Mouse (Mus musculus) limb, embryonic 11.5 days (tissue): ENCODE measurements around the gene Ppil4. TPM values are rescaled to one million over a fixed set of nuclear protein-coding genes. Genes with fewer than 3 reads are reported as not detected.

Source experiments
- ATAC-seq: fragments of 200-750 bp; cut with Nextera tagmentation; 2 replicates; pipeline ENCODE4 v1.8.0; 2017; ENCODE audit warnings: low read depth; ENCODE audit not compliant: insufficient number of reproducible peaks, low FRiP score, low TSS enrichment
- DNase-seq: peaks from one replicate; pipeline ENCODE4 v3.0.0-alpha.2; 2015; ENCODE audit warnings: low spot score
- H3K27ac ChIP-seq: fragments of 300-500 bp; sonication (generic); replicated peaks from 2 replicates; pipeline ENCODE4 v1.5.1; 2014; ENCODE audit warnings: low read depth, mild to moderate bottlenecking, low read length
- H3K27me3 ChIP-seq: fragments of 300-500 bp; sonication (generic); 2 replicates; pipeline ENCODE4 v1.6.1; 2014; ENCODE audit warnings: mild to moderate bottlenecking, low read length, mixed read lengths; ENCODE audit not compliant: control insufficient read depth, insufficient read depth
- H3K36me3 ChIP-seq: fragments of 300-500 bp; sonication (generic); 2 replicates; pipeline ENCODE4 v1.6.1; 2014; ENCODE audit warnings: mild to moderate bottlenecking, low read length, moderate library complexity, mixed read lengths; ENCODE audit not compliant: control insufficient read depth, insufficient read depth
- H3K4me1 ChIP-seq: fragments of 300-500 bp; sonication (generic); 2 replicates; pipeline ENCODE4 v1.6.1; 2014; ENCODE audit warnings: low read length, mixed read lengths; ENCODE audit not compliant: control insufficient read depth, insufficient read depth
- H3K4me2 ChIP-seq: fragments of 300-500 bp; sonication (generic); 2 replicates; pipeline ENCODE4 v1.6.1; 2014; ENCODE audit warnings: low read depth, mild to moderate bottlenecking, moderate library complexity; ENCODE audit not compliant: severe bottlenecking
- H3K4me3 ChIP-seq: fragments of 300-500 bp; sonication (generic); 2 replicates; pipeline ENCODE4 v1.5.1; 2014; ENCODE audit warnings: low read depth, low read length
- H3K9ac ChIP-seq: fragments of 300-500 bp; sonication (generic); 2 replicates; pipeline ENCODE4 v1.6.1; 2014; ENCODE audit warnings: mild to moderate bottlenecking, low read length
- H3K9me3 ChIP-seq: fragments of 300-500 bp; sonication (generic); 2 replicates; pipeline ENCODE4 v1.6.1; 2016; ENCODE audit warnings: low read length; ENCODE audit not compliant: control insufficient read depth
- WGBS: fragments of 180-500 bp; shearing (Covaris S2); extraction: QIAGEN DNeasy Blood & Tissue Kit; methylation state at CpG from one replicate; pipeline ENCODE4 v1.1.7; 2014; 5-methylcytosine and 5-hydroxymethylcytosine counted together
- polyA plus RNA-seq: library from polyadenylated mRNA; unstranded; fragments of >200 nt; fragmentation: Nextera tagmentation; extraction: Ambion mirVana; gene quantifications from 2 replicates; pipeline ENCODE4 v1.2.1, GENCODE M21; 2014

Ppil4 gene
- polyA plus RNA-seq, 1 experiment from 2014 or later: 46.9 TPM

GRCm38 (mm10) chr10:7840353-7840733 lies 47.7 kb downstream of the Ppil4 start:
- Histone ChIP-seq H3K27ac (no peak overlapping the region), H3K4me3 (no peak overlapping the region), H3K4me2 (no peak overlapping the region), H3K9me3 (no peaks in the 10 kb centered on the region), H3K27me3 (no peaks in the 10 kb centered on the region), H3K4me1 (no peaks in the 10 kb centered on the region), H3K36me3 (no peaks in the 10 kb centered on the region), H3K9ac (no peak overlapping the region)
- no peak for ATAC-seq
- DNase-seq: no peak
- 84% methylated on average over 2 of the region's 2 CpGs for WGBS

DNA sequence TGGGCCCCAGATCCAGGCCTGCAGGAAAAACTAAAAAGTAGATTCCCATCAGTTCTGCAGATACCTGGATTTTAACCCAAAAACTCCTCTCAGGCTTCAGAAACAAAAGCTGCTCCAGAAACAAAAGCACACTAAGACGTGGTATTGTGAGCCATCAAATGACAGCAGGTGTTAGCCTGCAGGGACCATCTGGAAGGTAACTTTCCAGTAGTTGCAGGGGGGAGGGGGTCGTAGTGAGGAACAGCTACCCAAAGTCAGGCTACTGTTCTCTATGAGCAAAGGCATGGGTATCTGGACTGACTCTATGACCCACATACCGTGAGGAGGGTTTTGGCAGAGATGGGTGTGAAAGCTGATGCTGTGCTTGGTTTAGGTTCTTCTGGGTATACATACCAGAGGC lies 48.1 kb downstream of the Ppil4 start:
- H3K9me3 ChIP-seq: no peaks in the 10 kb centered on the region
- no peak overlapping the region for H3K9ac ChIP-seq
- DNase-seq (no peak), ATAC-seq (no peak)
- no peaks in the 10 kb centered on the region for H3K4me1 ChIP-seq
- no peaks in the 10 kb centered on the region for H3K27me3 ChIP-seq
- WGBS: 64% methylated on average over 3 of the region's 3 CpGs
- no peak overlapping the region for H3K4me3 ChIP-seq
- H3K4me2 ChIP-seq: no peak overlapping the region
- H3K27ac ChIP-seq: no peak overlapping the region
- no peaks in the 10 kb centered on the region for H3K36me3 ChIP-seq

DNA sequence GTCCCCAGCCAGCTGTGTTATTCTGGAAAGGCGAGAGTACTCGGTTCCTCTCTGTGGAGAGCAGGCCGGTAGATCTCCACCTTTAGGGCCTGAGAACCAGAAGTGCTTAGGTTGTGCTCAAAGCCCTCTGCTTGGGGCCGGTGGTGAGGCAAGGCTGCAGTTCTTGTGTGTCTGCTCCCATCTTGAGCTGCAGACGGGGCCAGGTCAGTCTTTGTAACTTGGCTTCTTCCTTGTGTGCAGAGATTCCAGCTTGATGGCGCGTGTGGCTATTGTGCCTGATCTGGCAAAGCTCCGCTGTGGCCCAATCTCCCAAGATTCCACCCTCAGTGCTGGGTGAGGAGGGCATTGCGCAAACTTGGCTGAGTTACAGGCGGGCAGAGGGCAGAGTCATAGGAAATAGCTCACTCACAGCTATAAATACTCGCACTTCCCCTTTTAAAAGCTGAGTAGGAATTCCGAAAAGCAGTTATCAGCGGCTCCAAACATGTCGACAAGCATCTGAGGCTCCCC lies 48.9 kb downstream of the Ppil4 start:
- no peaks in the 10 kb centered on the region for H3K9me3 ChIP-seq
- H3K4me2 ChIP-seq: no peak overlapping the region
- no peak overlapping the region for H3K9ac ChIP-seq
- H3K36me3 ChIP-seq: no peaks in the 10 kb centered on the region
- H3K27me3 ChIP-seq: no peaks in the 10 kb centered on the region
- WGBS: 68% methylated on average over 14 of the region's 14 CpGs
- DNase-seq (no peak), ATAC-seq (no peak)
- H3K27ac ChIP-seq: no peak overlapping the region
- no peak overlapping the region for H3K4me3 ChIP-seq
- H3K4me1 ChIP-seq: no peaks in the 10 kb centered on the region

- Histone ChIP-seq H3K36me3 (no peaks in the 10 kb centered on the region), H3K4me1 (no peaks in the 10 kb centered on the region), H3K27ac (no peak overlapping the region), H3K27me3 (no peaks in the 10 kb centered on the region), H3K9me3 (no peaks in the 10 kb centered on the region), H3K9ac (no peak overlapping the region), H3K4me2 (no peak overlapping the region), H3K4me3 (no peak overlapping the region)
- WGBS: 84% methylated on average over 4 of the region's 4 CpGs
- DNase-seq (no peak), ATAC-seq (no peak)
These were observed 50.5 kb downstream of the Ppil4 start for GRCm38 (mm10) chr10:7843181-7843580.

GRCm38 (mm10) chr10:7844161-7844560 lies 51.5 kb downstream of the Ppil4 start:
- Histone ChIP-seq H3K4me1 (no peaks in the 10 kb centered on the region), H3K4me3 (no peak overlapping the region), H3K9me3 (no peaks in the 10 kb centered on the region), H3K27me3 (no peaks in the 10 kb centered on the region), H3K36me3 (no peaks in the 10 kb centered on the region), H3K9ac (no peak overlapping the region), H3K27ac (no peak overlapping the region), H3K4me2 (no peak overlapping the region)
- no peak for DNase-seq
- 56% methylated on average over 4 of the region's 4 CpGs for WGBS
- no peak for ATAC-seq

DNA sequence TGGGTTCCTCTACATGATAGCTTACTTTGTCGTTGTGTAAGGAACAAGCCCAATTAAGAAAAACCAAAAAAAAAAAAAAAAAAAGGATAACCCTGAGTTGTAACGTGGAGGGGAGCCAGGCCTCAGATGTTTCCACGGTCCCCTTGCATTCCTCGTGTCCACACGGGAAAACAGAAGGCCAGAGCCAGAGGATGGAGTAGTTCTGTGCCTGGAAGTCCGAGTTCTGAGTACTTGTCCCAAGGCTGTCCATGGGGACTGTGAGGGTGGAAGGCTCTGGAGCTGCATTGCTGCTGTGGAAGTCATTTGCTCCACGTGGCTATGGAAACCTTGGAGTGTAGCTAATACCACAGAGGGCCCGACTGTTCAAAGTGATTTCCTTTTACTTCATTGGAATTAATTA lies 52.4 kb downstream of the Ppil4 start:
- Histone ChIP-seq H3K36me3 (no peaks in the 10 kb centered on the region), H3K9me3 (no peaks in the 10 kb centered on the region), H3K27ac (no peak overlapping the region), H3K4me2 (no peak overlapping the region), H3K4me3 (no peak overlapping the region), H3K27me3 (no peaks in the 10 kb centered on the region), H3K9ac (no peak overlapping the region), H3K4me1 (no peaks in the 10 kb centered on the region)
- no peak for DNase-seq
- no peak for ATAC-seq
- 79% methylated on average over 8 of the region's 8 CpGs for WGBS

GRCm38 (mm10) chr10:7845991-7846390 lies 53.3 kb downstream of the Ppil4 start:
- Histone ChIP-seq H3K27ac (no peak overlapping the region), H3K4me2 (no peak overlapping the region), H3K27me3 (no peaks in the 10 kb centered on the region), H3K4me1 (no peaks in the 10 kb centered on the region), H3K9me3 (no peaks in the 10 kb centered on the region), H3K9ac (no peak overlapping the region), H3K36me3 (no peaks in the 10 kb centered on the region), H3K4me3 (no peak overlapping the region)
- ATAC-seq (no peak), DNase-seq (no peak)
- WGBS: 88% methylated on average over 4 of the region's 4 CpGs

DNA sequence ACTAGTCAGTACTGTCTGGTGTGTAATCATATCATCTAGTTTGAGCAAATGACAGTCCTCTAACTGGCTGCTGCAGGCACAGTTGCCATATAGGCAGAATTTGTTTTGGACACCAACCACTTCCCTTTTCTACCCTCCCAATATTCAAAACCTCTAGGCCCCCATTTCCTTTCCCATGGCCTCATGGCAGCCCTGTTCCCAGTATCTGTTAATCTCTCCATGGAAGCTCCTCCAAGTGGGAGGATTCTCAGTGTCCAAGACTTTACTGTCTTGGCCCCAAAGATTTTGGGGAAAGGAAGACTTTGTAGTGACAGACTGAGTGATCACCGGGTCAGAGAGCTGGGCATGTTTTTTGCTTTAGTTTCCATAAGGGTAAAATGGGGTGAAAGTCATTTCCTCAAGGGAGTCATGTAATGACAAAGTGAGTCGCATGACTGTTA lies 54.5 kb downstream of the Ppil4 start:
- 82% methylated on average over 2 of the region's 2 CpGs for WGBS
- ATAC-seq: no peak
- no peak overlapping the region for H3K4me3 ChIP-seq

DNA sequence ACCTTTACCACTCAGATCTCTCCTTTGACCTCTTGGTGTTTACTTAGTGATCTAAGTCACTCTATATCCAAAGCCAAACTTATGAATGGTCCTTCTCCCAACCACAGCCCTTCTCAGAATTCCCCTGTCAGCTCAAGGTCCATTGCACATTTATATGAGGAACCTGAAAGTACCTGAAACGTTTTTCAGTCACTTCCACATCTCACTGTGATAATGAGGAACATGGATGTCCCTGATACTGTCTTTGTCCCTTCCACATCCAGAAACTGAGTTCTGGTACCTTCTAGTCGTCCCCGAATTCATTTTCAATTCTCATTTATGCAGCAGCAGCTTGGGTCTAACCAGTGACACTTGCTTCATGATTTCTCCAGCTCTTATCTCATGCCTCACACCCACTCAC lies 59.2 kb downstream of the Ppil4 start:
- no peaks in the 10 kb centered on the region for H3K27me3 ChIP-seq
- no peak overlapping the region for H3K4me2 ChIP-seq
- no peaks in the 10 kb centered on the region for H3K4me1 ChIP-seq
- ATAC-seq (no peak), DNase-seq (no peak)
- H3K27ac ChIP-seq: no peak overlapping the region
- WGBS: 65% methylated on average over 3 of the region's 3 CpGs
- no peak overlapping the region for H3K9ac ChIP-seq
- H3K4me3 ChIP-seq: no peak overlapping the region
- H3K36me3 ChIP-seq: no peaks in the 10 kb centered on the region
- H3K9me3 ChIP-seq: no peaks in the 10 kb centered on the region

More for the DNA sequence above, 54.5 kb downstream of the Ppil4 start:
- DNase-seq: no peak
- Histone ChIP-seq H3K36me3 (no peaks in the 10 kb centered on the region), H3K9ac (no peak overlapping the region), H3K27ac (no peak overlapping the region), H3K4me1 (no peaks in the 10 kb centered on the region), H3K27me3 (no peaks in the 10 kb centered on the region), H3K9me3 (no peaks in the 10 kb centered on the region), H3K4me2 (no peak overlapping the region)
